Mouse (Mus musculus) lung, postnatal 25 days (tissue): ENCODE measurements around the gene Uso1.

Source experiments
- DNase-seq: peaks from one replicate; pipeline ENCODE4 v3.0.0; 2022; ENCODE audit warnings: low spot score

Gene Uso1

DNA sequence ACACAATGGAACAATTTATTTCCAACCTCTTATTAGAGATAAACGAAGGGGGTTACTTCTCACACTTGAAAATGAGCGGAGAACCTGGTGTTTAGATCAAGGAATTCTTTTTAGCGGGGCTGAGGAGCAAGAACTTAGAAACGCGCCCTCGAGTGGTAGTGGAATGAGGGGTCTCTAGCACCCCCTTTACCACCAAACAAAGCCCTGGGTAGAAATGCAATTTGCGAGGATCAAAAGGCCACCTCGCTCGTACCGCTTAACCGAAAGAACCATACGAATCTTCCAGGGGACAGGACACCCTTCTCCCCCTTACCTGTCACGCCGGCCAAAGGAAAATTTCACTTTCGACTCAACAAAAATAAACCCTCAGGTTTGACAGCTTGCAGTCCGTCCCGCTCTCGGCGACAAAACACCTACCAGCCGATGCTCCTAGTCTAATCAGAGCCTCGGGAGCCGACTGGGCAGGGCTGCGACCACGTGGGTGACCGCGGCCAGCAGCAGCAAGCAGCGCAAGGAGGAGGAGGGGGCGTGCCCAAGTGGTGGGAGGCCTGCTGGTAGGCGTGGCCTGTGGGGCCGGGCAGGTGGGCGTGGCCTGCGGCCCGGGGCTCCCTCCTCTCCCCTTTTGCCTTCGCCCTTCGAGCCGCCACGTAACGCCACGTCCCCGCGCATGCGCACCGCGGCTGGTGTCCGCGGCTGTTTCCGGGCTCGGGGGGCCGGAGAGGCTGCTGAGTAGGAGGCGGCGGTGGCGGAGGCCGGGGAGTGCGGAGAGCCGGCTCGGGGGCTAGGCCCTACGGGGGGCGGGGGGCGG, at the start of gene Uso1:
Gene Uso1, plus strand, starts transcription at position 700 of the 808 bp plus-strand sequence.
- DNase-seq: peak; percentile 98

- no peak for DNase-seq
Observed at GRCm38 (mm10) chr5:92093263-92094061, 44.3 kb upstream of the Uso1 start.

GRCm38 (mm10) chr5:92094062-92094415, 43.7 kb upstream of the Uso1 start:
- DNase-seq: no peak

DNA sequence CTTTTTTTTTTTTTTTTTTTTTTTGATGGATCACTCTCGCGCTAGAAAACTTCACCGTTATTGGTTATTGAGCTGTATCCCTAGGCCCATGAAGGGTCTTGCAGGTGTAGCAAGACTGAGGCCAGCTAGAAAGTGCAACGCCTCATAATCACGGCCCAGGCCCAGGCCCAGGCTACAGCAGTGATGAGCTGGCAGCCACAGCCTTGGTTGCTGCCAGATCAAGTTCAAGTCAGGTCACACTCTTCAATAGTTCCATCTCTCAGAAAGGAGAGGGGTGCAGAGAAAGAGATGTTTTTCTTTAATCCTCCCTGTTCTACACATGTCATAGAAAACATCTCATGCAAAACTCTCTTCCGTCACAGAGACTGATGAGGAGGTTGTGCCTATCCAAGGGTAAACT, 41.0 kb upstream of the Uso1 start:
- no peak for DNase-seq

- no peak for DNase-seq
Observed at GRCm38 (mm10) chr5:92097779-92098178, 40.0 kb upstream of the Uso1 start.

GRCm38 (mm10) chr5:92098351-92099109, 39.2 kb upstream of the Uso1 start:
- no peak for DNase-seq

- DNase-seq: no peak
Observed at GRCm38 (mm10) chr5:92101601-92102000, 36.1 kb upstream of the Uso1 start.

GRCm38 (mm10) chr5:92103062-92103461, 34.7 kb upstream of the Uso1 start:
- peak; percentile 26 for DNase-seq

DNA sequence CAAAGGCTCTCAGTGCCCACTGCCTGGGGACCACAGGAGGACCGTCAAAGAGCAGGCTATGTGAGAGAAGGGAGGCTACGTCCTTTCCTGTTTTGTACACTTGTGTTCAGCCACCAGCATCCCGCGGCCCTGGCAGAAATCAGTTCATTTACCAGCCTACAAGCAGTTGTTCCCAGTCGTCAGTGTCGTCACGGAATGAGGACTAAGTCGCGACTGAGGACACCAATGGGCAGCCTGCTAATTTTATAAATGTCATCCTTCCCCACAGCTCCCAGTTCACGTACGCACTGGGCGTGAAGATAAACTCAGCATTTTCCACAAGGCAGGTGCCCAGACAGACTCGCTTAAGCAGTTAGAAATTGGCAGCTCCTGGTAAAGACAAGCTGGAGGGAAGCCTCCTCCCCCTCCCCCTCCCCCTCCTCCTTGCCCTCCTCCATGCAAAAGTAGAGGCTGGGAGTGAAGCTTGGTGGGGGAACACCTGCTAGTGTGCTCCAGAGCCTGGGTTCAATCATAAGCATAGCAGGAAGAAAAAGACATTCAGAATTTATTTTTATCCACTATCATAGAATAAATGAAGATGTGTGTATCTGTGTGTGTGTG, 33.8 kb upstream of the Uso1 start:
- DNase-seq: no peak

- no peak for DNase-seq
Observed at GRCm38 (mm10) chr5:92106327-92107125, 31.2 kb upstream of the Uso1 start.

GRCm38 (mm10) chr5:92107282-92107681, 30.5 kb upstream of the Uso1 start:
- DNase-seq: no peak

- no peak for DNase-seq
Observed at GRCm38 (mm10) chr5:92110818-92111355, 26.9 kb upstream of the Uso1 start.

GRCm38 (mm10) chr5:92112175-92112574, 25.6 kb upstream of the Uso1 start:
- no peak for DNase-seq

DNA sequence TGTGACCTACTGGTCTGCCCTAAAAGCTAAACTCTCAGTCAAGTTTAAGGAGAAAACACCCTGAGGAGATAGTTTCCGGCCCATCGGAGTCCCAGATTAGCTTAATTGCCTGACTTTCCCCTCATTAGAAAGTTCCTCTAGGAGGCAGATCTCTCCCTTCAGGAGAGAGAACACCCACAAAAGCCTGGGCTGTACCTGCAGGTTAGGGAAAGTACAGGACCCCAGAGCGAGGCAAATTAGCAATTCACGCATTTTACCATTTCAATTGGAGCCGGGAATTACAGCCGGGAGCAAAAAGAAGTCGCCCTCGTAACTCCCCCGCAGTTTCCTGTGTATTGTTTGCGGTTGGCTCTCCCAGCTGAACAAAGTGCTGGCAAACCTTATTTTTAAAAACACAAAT, 25.2 kb upstream of the Uso1 start:
- DNase-seq: no peak

DNA sequence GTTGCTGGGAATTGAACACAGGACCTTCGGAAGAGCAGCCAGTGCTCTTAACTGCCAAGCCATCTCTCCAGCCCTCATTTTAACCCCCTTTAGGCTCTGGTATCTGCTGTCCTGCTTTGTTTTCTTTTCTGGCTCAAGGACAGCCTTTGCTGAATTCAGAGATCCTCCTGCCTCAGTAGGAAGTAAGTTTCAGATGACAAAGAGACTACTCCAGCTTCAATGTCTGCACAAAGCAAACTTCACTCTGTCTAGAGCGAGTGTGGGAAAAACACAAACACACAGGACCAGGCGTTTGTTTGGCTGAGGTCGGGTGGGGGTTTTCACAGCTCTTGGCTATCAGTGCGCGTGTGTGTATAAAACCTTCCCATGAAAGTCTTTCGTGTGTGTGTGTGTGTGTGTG, 24.3 kb upstream of the Uso1 start:
- DNase-seq: no peak

GRCm38 (mm10) chr5:92114223-92114622, 23.5 kb upstream of the Uso1 start:
- DNase-seq: no peak

DNA sequence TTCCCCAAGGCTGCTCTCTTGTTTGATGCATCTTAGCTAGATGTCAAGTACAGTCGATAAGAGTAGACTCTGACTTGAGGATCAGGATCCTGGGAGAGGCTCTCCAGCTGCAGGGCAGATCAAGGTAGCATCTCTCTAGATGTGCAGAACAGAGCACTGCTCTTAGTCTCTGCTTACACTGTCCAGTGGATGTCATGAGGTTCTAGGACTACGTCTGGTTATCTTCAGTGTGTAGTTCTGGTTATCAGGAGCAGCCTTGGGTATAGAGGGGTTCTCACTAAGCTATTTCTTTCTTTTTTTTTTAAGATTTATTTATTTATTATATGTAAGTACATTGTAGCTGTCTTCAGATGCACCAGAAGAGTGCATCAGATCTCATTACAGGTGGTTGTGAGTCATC, 22.8 kb upstream of the Uso1 start:
- no peak for DNase-seq

- peak; percentile 77 for DNase-seq
Observed at GRCm38 (mm10) chr5:92117823-92118403, 19.8 kb upstream of the Uso1 start.

DNA sequence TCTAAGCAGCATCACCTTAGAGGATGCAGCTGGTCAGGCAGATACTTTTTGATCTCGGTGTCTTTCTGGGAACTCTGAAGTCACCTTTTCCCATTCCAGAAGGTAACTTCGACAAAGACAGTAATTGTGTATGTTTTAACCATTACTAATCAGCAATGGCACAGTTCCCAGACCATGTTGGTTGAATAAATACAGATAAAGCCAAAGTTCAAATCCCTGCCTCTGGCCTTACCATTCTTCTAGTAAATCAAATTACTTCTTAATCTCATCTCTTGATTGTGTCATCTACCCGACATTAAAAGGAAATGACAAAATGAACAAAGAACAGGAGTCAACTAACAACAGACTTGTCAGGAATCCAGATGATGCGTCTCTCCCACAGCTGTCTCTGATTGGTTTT, 16.1 kb upstream of the Uso1 start:
- no peak for DNase-seq

- no peak for DNase-seq
Observed at GRCm38 (mm10) chr5:92125446-92125845, 12.3 kb upstream of the Uso1 start.

DNA sequence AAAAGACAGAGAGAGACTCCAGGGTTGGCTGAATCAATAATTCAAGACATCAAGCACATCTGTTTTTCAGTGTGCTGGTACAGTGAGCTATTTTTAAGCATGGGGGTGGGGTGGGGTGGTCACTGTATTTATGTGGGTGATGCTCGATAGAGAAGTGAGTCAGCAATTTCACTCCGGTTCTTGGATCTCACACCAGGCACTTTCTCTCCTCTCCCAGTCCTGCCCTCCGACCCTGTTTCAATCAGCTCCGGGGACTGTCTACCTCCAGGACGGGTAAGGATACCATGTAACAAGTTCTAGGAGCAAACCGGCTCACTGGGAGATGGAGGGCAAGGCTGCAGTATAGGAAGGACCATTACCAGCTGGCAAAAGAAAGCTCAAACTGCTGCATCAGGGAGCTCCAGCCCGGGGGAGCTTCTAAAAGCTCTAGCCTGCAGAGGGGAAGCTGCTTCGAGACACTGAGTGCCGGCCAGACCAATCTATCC, 10.6 kb upstream of the Uso1 start:
- DNase-seq: no peak
